Mouse (Mus musculus) midbrain, embryonic 14.5 days (tissue): ENCODE results near the gene Nudt7. TPM values are rescaled to one million over a fixed set of nuclear protein-coding genes. Genes with fewer than 3 reads are reported as not detected.

Source experiments
- ATAC-seq: fragments of 200-750 bp; cut with Nextera tagmentation; 2 replicates; pipeline ENCODE4 v1.8.0; 2017; ENCODE audit warnings: moderate number of reproducible peaks, moderate library complexity; ENCODE audit not compliant: low FRiP score, low TSS enrichment
- DNase-seq: peaks from one replicate; pipeline ENCODE4 v3.0.0-alpha.2; 2015
- H3K27ac ChIP-seq: fragments of 300-500 bp; sonication (generic); replicated peaks from 2 replicates; pipeline ENCODE4 v1.5.1; 2014; ENCODE audit warnings: mild to moderate bottlenecking, low read depth, low read length, moderate library complexity
- H3K27me3 ChIP-seq: fragments of 300-500 bp; sonication (generic); 2 replicates; pipeline ENCODE4 v1.6.1; 2014; ENCODE audit warnings: low read length, control low read depth, mixed read lengths; ENCODE audit not compliant: control insufficient read depth, insufficient read depth
- H3K36me3 ChIP-seq: fragments of 300-500 bp; sonication (generic); 2 replicates; pipeline ENCODE4 v1.6.1; 2014; ENCODE audit warnings: low read length, control low read depth; ENCODE audit not compliant: control insufficient read depth, insufficient read depth
- H3K4me1 ChIP-seq: fragments of 300-500 bp; sonication (generic); 2 replicates; pipeline ENCODE4 v1.6.1; 2014; ENCODE audit warnings: mild to moderate bottlenecking, antibody characterized with exemption, low read length, control low read depth; ENCODE audit not compliant: control insufficient read depth, insufficient read depth
- H3K4me2 ChIP-seq: fragments of 300-500 bp; sonication (generic); 2 replicates; pipeline ENCODE4 v1.6.1; 2014; ENCODE audit warnings: mild to moderate bottlenecking, low read length, moderate library complexity
- H3K4me3 ChIP-seq: fragments of 300-500 bp; sonication (generic); replicated peaks from 2 replicates; pipeline ENCODE4 v1.5.1; 2014; ENCODE audit warnings: low read depth, low read length
- H3K9ac ChIP-seq: fragments of 300-500 bp; sonication (generic); replicated peaks from 2 replicates; pipeline ENCODE4 v1.6.1; 2014; ENCODE audit warnings: mild to moderate bottlenecking, low read length, moderate library complexity
- H3K9me3 ChIP-seq: fragments of 300-500 bp; sonication (generic); 2 replicates; pipeline ENCODE4 v1.6.1; 2016; ENCODE audit warnings: low read length, control low read depth, mixed read lengths; ENCODE audit not compliant: control insufficient read depth
- WGBS: fragments of 180-500 bp; shearing (Covaris S2); extraction: QIAGEN DNeasy Blood & Tissue Kit; methylation state at CpG from one replicate; pipeline ENCODE4 v1.1.7; 2014; 5-methylcytosine and 5-hydroxymethylcytosine counted together
- polyA plus RNA-seq: library from polyadenylated mRNA; unstranded; fragments of >200 nt; fragmentation: Nextera tagmentation; extraction: Ambion mirVana; gene quantifications from 2 replicates; pipeline ENCODE4 v1.2.1, GENCODE M21; 2014

Nudt7 gene
- polyA plus RNA-seq, 1 experiment from 2014 or later = 3.0 TPM

DNA sequence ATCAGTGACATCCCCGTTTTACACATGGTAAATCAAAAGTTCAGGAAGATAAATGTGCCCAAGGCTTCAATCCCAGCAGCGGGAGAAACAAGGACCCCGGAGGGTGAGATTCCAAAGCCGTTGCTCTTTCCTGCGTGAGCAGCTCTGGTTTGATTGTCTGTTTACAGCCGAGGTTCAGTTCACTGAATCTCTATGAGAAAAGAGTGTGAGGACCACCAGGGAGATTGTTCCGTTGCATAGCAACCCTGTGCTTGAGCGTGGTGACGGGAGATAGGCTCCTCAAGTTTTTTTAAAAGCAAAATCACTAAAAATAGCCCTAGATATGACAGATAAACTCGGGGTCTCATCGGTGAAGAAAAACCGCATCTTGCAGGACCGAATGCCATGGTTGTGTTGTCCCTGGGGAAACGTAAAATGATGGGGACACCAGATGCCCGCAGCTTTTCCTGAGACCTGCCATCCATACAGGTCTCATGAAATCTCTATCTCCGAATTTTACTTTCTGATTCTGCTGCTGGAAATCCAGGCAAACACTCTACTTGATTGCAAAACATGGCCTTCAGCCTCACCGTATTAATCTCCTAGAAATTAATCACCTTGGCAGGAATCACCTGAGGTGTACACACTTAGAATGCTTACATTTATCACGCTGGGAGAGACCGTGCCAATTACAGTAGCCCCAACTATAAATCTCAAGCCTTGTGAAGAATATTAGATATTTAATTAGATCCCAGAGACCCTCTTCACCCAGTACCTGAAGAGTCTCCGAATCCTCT is 23.8 kb upstream of the Nudt7 start:
- peak overlapping the region; percentile 30 for H3K4me2 ChIP-seq
- H3K27ac ChIP-seq = peak overlapping the region; percentile 77
- H3K36me3 ChIP-seq = no peaks in the 10 kb centered on the region
- ATAC-seq = no peak
- WGBS = 47% methylated on average over 20 of the region's 20 CpGs
- H3K27me3 ChIP-seq = no peaks in the 10 kb centered on the region
- no peaks in the 10 kb centered on the region for H3K9me3 ChIP-seq
- DNase-seq = peak; percentile 82
- no peak overlapping the region for H3K9ac ChIP-seq
- H3K4me1 ChIP-seq = peaks cover 4% of the 10 kb centered on the region; the same call in 1 of the 2 replicates
- no peak overlapping the region for H3K4me3 ChIP-seq

DNA sequence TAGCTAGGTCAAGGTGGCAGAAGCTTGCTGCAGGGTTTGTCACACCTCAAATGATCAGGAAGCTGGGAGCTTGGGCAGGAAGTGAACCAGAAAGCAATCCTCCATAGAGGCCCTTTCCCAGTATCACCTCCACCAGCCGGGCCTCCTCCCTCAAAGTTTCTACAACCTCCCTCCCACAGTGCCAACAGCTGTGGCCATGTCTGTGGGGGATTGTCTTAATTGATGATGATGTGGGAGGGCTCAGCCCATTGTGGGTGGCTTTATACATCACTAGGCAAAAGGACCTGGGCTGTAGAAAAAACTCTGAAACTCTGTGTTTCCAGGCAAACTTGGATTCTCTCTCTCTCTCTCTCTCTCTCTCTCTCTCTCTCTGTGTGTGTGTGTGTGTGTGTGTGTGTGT is 18.3 kb upstream of the Nudt7 start:
- Histone ChIP-seq H3K4me3 (no peak overlapping the region), H3K9ac (no peak overlapping the region), H3K27ac (no peak overlapping the region), H3K36me3 (no peaks in the 10 kb centered on the region), H3K4me2 (no peak overlapping the region), H3K9me3 (no peaks in the 10 kb centered on the region), H3K4me1 (peaks cover 18% of the 10 kb centered on the region), H3K27me3 (no peaks in the 10 kb centered on the region)
- no peak for DNase-seq
- no peak for ATAC-seq
- WGBS = 22% methylated on average over 1 of the region's 1 CpGs

DNA sequence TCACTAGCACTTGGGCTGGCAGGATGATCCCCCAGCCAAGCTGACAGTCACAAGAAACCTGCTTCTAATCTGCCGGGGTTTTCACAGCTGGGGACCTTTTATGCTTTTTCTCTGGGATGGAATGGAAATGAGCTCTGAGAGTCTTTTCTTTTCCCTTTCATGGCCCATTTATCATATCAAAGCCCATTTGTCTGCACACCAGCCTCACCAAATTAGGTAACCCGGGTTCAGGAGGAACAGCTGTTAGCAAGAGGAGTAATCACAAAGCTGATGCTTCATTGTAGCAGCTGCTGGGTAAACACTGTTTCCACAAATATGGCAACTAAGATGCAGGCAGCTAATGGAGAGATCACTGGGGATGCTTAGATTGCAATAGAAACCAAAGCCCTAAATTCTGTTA is 17.3 kb upstream of the Nudt7 start:
- peak; percentile 75 for DNase-seq

GRCm38 (mm10) chr8:114117439-114117838 is 15.9 kb upstream of the Nudt7 start:
- no peak overlapping the region for H3K9ac ChIP-seq
- ATAC-seq = no peak

More for the DNA sequence above, 17.3 kb upstream of the Nudt7 start:
- Histone ChIP-seq H3K4me2 (no peak overlapping the region), H3K27ac (peak overlapping the region; percentile 60), H3K9me3 (no peaks in the 10 kb centered on the region), H3K9ac (no peak overlapping the region), H3K36me3 (no peaks in the 10 kb centered on the region), H3K4me1 (peaks cover 18% of the 10 kb centered on the region), H3K4me3 (no peak overlapping the region), H3K27me3 (no peaks in the 10 kb centered on the region)
- ATAC-seq = peak; percentile 68; the same call in 1 of the 2 replicates
- 0% methylated on average over 2 of the region's 2 CpGs for WGBS

DNA sequence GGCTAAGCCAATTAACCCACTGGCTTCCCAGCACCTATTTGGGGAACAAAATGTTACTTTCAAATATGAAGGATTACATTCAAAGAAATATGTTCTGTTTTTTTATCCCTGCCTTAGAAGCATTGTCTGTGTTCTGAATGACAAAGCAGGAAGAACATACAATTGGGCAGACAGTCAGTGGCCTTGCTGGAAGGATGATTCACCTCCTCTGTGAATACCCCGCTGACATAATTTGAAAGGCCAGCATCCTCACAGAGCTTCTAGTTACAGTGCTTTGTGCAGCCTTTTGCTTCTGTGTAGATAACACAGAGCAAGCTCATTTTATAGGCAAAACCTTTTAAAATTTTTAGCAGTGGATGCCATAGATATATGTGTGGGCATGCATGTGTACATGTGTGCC is 11.6 kb upstream of the Nudt7 start:
- no peak for DNase-seq
- Histone ChIP-seq H3K4me2 (no peak overlapping the region), H3K9me3 (no peaks in the 10 kb centered on the region), H3K36me3 (no peaks in the 10 kb centered on the region), H3K27ac (no peak overlapping the region), H3K9ac (no peak overlapping the region), H3K27me3 (no peaks in the 10 kb centered on the region), H3K4me3 (no peak overlapping the region), H3K4me1 (0 out of 2 replicates have a peak, but pooled peaks cover under 1% of the 10 kb centered on the region)
- WGBS = 63% methylated on average over 1 of the region's 1 CpGs
- no peak for ATAC-seq

More at GRCm38 (mm10) chr8:114117439-114117838, 15.9 kb upstream of the Nudt7 start:
- Histone ChIP-seq H3K27ac (no peak overlapping the region), H3K9me3 (no peaks in the 10 kb centered on the region), H3K27me3 (no peaks in the 10 kb centered on the region), H3K4me2 (no peak overlapping the region), H3K4me3 (no peak overlapping the region), H3K36me3 (no peaks in the 10 kb centered on the region), H3K4me1 (peaks cover 18% of the 10 kb centered on the region)
- no peak for DNase-seq

DNA sequence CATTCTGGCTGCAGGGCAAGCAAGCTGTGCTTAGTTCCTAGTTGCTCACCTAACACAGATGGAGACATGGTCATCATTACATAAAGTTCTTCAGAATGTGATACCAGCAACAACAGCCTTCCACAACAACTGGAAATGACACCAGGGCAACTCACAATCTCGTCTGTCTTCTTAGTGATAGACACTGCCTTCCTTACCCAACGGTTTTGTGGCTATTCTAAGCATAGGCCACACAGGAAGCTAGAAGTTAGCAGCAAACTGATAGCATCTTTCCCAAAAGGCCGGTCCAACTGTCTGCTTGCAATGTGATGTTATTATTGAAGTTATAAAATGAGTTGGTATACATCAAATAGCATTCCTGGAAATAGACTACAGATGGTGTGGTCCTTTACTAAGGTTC is 9.7 kb upstream of the Nudt7 start:
- H3K9ac ChIP-seq = no peak overlapping the region
- no peaks in the 10 kb centered on the region for H3K9me3 ChIP-seq
- no peak overlapping the region for H3K4me2 ChIP-seq
- H3K27me3 ChIP-seq = no peaks in the 10 kb centered on the region
- ATAC-seq (no peak), DNase-seq (no peak)
- no peak overlapping the region for H3K27ac ChIP-seq
- H3K36me3 ChIP-seq = no peaks in the 10 kb centered on the region
- H3K4me1 ChIP-seq = no peaks in the 10 kb centered on the region
- H3K4me3 ChIP-seq = no peak overlapping the region
- WGBS = 71% methylated on average over 3 of the region's 3 CpGs

GRCm38 (mm10) chr8:114124084-114124750 is 9.1 kb upstream of the Nudt7 start:
- ATAC-seq = no peak
- H3K4me1 ChIP-seq = no peaks in the 10 kb centered on the region
- no peaks in the 10 kb centered on the region for H3K36me3 ChIP-seq
- DNase-seq = no peak
- H3K4me2 ChIP-seq = no peak overlapping the region
- H3K27ac ChIP-seq = no peak overlapping the region
- no peaks in the 10 kb centered on the region for H3K27me3 ChIP-seq
- H3K9me3 ChIP-seq = no peaks in the 10 kb centered on the region
- WGBS = 83% methylated on average over 4 of the region's 4 CpGs
- no peak overlapping the region for H3K9ac ChIP-seq
- no peak overlapping the region for H3K4me3 ChIP-seq

GRCm38 (mm10) chr8:114130838-114131237 is 2.5 kb upstream of the Nudt7 start:
- no peak overlapping the region for H3K9ac ChIP-seq
- no peaks in the 10 kb centered on the region for H3K27me3 ChIP-seq
- 88% methylated on average over 7 of the region's 7 CpGs for WGBS
- H3K4me1 ChIP-seq = peaks cover 5% of the 10 kb centered on the region; the same call in 1 of the 2 replicates
- no peaks in the 10 kb centered on the region for H3K9me3 ChIP-seq
- H3K36me3 ChIP-seq = no peaks in the 10 kb centered on the region
- no peak overlapping the region for H3K4me2 ChIP-seq
- DNase-seq (no peak), ATAC-seq (no peak)
- H3K27ac ChIP-seq = no peak overlapping the region
- no peak overlapping the region for H3K4me3 ChIP-seq

- WGBS = 91% methylated on average over 4 of the region's 4 CpGs
- DNase-seq = no peak
These were observed 1.9 kb upstream of the Nudt7 start for GRCm38 (mm10) chr8:114131421-114131820.

More at GRCm38 (mm10) chr8:114131421-114131820, 1.9 kb upstream of the Nudt7 start:
- Histone ChIP-seq H3K9me3 (no peaks in the 10 kb centered on the region), H3K36me3 (no peaks in the 10 kb centered on the region), H3K27ac (no peak overlapping the region), H3K9ac (no peak overlapping the region), H3K4me3 (no peak overlapping the region), H3K4me1 (peaks cover 5% of the 10 kb centered on the region; the same call in 1 of the 2 replicates), H3K4me2 (no peak overlapping the region), H3K27me3 (no peaks in the 10 kb centered on the region)
- no peak for ATAC-seq
